Mouse (Mus musculus) MEL (cell line): ENCODE data around the gene Sec24d. TPM values are rescaled to one million over a fixed set of nuclear protein-coding genes. Genes with fewer than 3 reads are reported as not detected.

Source experiments
- DNase-seq: peaks from one replicate; pipeline ENCODE4 v3.0.0; 2011; ENCODE audit warnings: low read depth, low spot score
- H3K27ac ChIP-seq: 2 replicates; pipeline ENCODE4 v1.5.1; 2012; ENCODE audit warnings: low read depth, mild to moderate bottlenecking, control low read depth, low read length, moderate library complexity; ENCODE audit not compliant: control insufficient read depth
- H3K27me3 ChIP-seq, 2 experiments: fragments of 150-350 bp in 1 of 2; sonication (generic) in 1 of 2; 2 replicates each; pipeline ENCODE4 v1.6.1; 2012; ENCODE audit warnings: low read length in 2 of 2, mild to moderate bottlenecking in 2 of 2, improper control_type of control experiment in 1 of 2, moderate library complexity in 1 of 2; ENCODE audit not compliant: insufficient read depth in 2 of 2, control insufficient read depth in 1 of 2
- H3K36me3 ChIP-seq, 2 experiments: 2 replicates each; pipeline ENCODE4 v1.6.1; 2012 to 2014; ENCODE audit warnings: low read length in 2 of 2, improper control_type of control experiment in 1 of 2, inconsistent platforms in 1 of 2, mild to moderate bottlenecking in 1 of 2; ENCODE audit not compliant: insufficient read depth in 2 of 2, control insufficient read depth in 1 of 2
- H3K4me1 ChIP-seq, 2 experiments: fragments of 150-350 bp in 1 of 2; sonication (generic) in 1 of 2; 2 replicates each; pipeline ENCODE4 v1.6.1; 2012; ENCODE audit warnings: low read length in 2 of 2, improper control_type of control experiment in 1 of 2, mild to moderate bottlenecking in 1 of 2; ENCODE audit not compliant: insufficient read depth in 2 of 2, control insufficient read depth in 1 of 2
- H3K4me3 ChIP-seq, 2 experiments: fragments of 150-350 bp in 1 of 2; sonication (generic) in 1 of 2; 2 replicates each; pipeline ENCODE4 v1.5.1; 2012; ENCODE audit warnings: low read depth in 2 of 2, low read length in 2 of 2, mild to moderate bottlenecking in 2 of 2, moderate library complexity in 2 of 2, control low read depth in 1 of 2, improper control_type of control experiment in 1 of 2; ENCODE audit not compliant: control insufficient read depth in 1 of 2, insufficient read depth in 1 of 2
- H3K79me2 ChIP-seq: 2 replicates; pipeline ENCODE4 v1.6.1; 2012; ENCODE audit warnings: mild to moderate bottlenecking, low read length, moderate library complexity; ENCODE audit not compliant: control insufficient read depth, poor library complexity, insufficient read depth
- H3K9ac ChIP-seq: 2 replicates; pipeline ENCODE4 v1.6.1; 2012; ENCODE audit warnings: low read depth, mild to moderate bottlenecking, control low read depth, low read length, moderate library complexity; ENCODE audit not compliant: control insufficient read depth, poor library complexity, severe bottlenecking
- H3K9me3 ChIP-seq: fragments of 150-350 bp; sonication (generic); replicated peaks from 2 replicates; pipeline ENCODE4 v1.6.1; 2012; ENCODE audit warnings: mild to moderate bottlenecking, low read length, improper control_type of control experiment, moderate library complexity; ENCODE audit not compliant: insufficient read depth
- BHLHE40 ChIP-seq: IDR thresholded peaks from 2 replicates; pipeline ENCODE4 v1.6.1; 2012; ENCODE audit warnings: low read depth, mild to moderate bottlenecking, inconsistent platforms, low read length, improper control_type of control experiment, borderline replicate concordance
- CHD1 ChIP-seq: IDR thresholded peaks from 2 replicates; pipeline ENCODE4 v1.6.1; 2012; ENCODE audit warnings: low read depth, mild to moderate bottlenecking, inconsistent platforms, low read length, improper control_type of control experiment
- CHD2 ChIP-seq: IDR thresholded peaks from 2 replicates; pipeline ENCODE4 v1.6.1; 2011; ENCODE audit warnings: low read length, improper control_type of control experiment
- CTCF ChIP-seq, 3 experiments: IDR thresholded peaks in 2 of 3; conservative IDR thresholded peaks in 1 of 3; 2 replicates each; pipeline ENCODE4 v1.5.1; 2011 to 2012; ENCODE audit warnings: low read length in 3 of 3, low read depth in 2 of 3, mild to moderate bottlenecking in 2 of 3, improper control_type of control experiment in 1 of 3, inconsistent platforms in 1 of 3, mixed read lengths in 1 of 3, moderate library complexity in 1 of 3; ENCODE audit not compliant: control insufficient read depth in 1 of 3, insufficient read depth in 1 of 3, poor library complexity in 1 of 3, severe bottlenecking in 1 of 3
- E2F4 ChIP-seq: IDR thresholded peaks from 2 replicates; pipeline ENCODE4 v1.6.1; 2011; ENCODE audit warnings: low read depth, low read length, improper control_type of control experiment, borderline replicate concordance
- ELF1 ChIP-seq: IDR thresholded peaks from 2 replicates; pipeline ENCODE4 v1.6.1; 2014; ENCODE audit warnings: low read depth, mild to moderate bottlenecking, inconsistent platforms, low read length, improper control_type of control experiment, moderate library complexity
- EP300 ChIP-seq, 2 experiments: IDR thresholded peaks; 2 replicates each; pipeline ENCODE4 v1.6.1; 2011; ENCODE audit warnings: improper control_type of control experiment in 2 of 2, low read length in 2 of 2, low read depth in 1 of 2, mild to moderate bottlenecking in 1 of 2
- ETS1 ChIP-seq: IDR thresholded peaks from 2 replicates; pipeline ENCODE4 v1.6.1; 2012; ENCODE audit warnings: low read depth, mild to moderate bottlenecking, inconsistent platforms, low read length, improper control_type of control experiment, moderate library complexity
- GABPA ChIP-seq: IDR thresholded peaks from 2 replicates; pipeline ENCODE4 v1.6.1; 2012; ENCODE audit warnings: low read depth, mild to moderate bottlenecking, inconsistent platforms, low read length, improper control_type of control experiment, moderate library complexity
- GATA1 ChIP-seq: IDR thresholded peaks from 2 replicates; pipeline ENCODE4 v1.6.1; 2011; ENCODE audit warnings: low read depth, low read length, improper control_type of control experiment
- HCFC1 ChIP-seq: IDR thresholded peaks from 2 replicates; pipeline ENCODE4 v1.6.1; 2012; ENCODE audit warnings: low read depth, mild to moderate bottlenecking, inconsistent platforms, low read length, improper control_type of control experiment, moderate library complexity
- JUND ChIP-seq: IDR thresholded peaks from 2 replicates; pipeline ENCODE4 v1.6.1; 2011; ENCODE audit warnings: low read depth, mild to moderate bottlenecking, improper control_type of control experiment, low read length
- KAT2A ChIP-seq: conservative IDR thresholded peaks from 2 replicates; pipeline ENCODE4 v1.6.1; 2012; ENCODE audit warnings: low read depth, low read length, improper control_type of control experiment, inconsistent platforms
- MAFK ChIP-seq: IDR thresholded peaks from 2 replicates; pipeline ENCODE4 v1.6.1; 2011; ENCODE audit warnings: low read depth, mild to moderate bottlenecking, low read length, improper control_type of control experiment, borderline replicate concordance
- MAX ChIP-seq: IDR thresholded peaks from 2 replicates; pipeline ENCODE4 v1.6.1; 2011; ENCODE audit warnings: low read length, improper control_type of control experiment
- MAZ ChIP-seq: IDR thresholded peaks from 2 replicates; pipeline ENCODE4 v1.6.1; 2012; ENCODE audit warnings: low read depth, mild to moderate bottlenecking, inconsistent platforms, low read length, improper control_type of control experiment
- MEF2A ChIP-seq: IDR thresholded peaks from 2 replicates; pipeline ENCODE4 v1.6.1; 2014; ENCODE audit warnings: low read depth, mild to moderate bottlenecking, inconsistent platforms, low read length, improper control_type of control experiment; ENCODE audit not compliant: poor library complexity, insufficient replicate concordance, severe bottlenecking; ENCODE audit errors: extremely low read depth
- MXI1 ChIP-seq: IDR thresholded peaks from 2 replicates; pipeline ENCODE4 v1.6.1; 2011; ENCODE audit warnings: mild to moderate bottlenecking, low read depth, low read length, improper control_type of control experiment
- MYB ChIP-seq: IDR thresholded peaks from 2 replicates; pipeline ENCODE4 v1.6.1; 2011; ENCODE audit warnings: mild to moderate bottlenecking, low read depth, low read length, improper control_type of control experiment
- MYC ChIP-seq: IDR thresholded peaks from 2 replicates; pipeline ENCODE4 v1.6.1; 2011; ENCODE audit warnings: low read depth, mild to moderate bottlenecking, low read length, improper control_type of control experiment, moderate library complexity
- NELFE ChIP-seq: IDR thresholded peaks from 2 replicates; pipeline ENCODE4 v1.6.1; 2011; ENCODE audit warnings: low read depth, low read length, improper control_type of control experiment
- NRF1 ChIP-seq: IDR thresholded peaks from 2 replicates; pipeline ENCODE4 v1.6.1; 2014; ENCODE audit warnings: low read depth, mild to moderate bottlenecking, inconsistent platforms, low read length, improper control_type of control experiment, moderate library complexity; ENCODE audit not compliant: poor library complexity, insufficient read depth, severe bottlenecking
- POLR2A ChIP-seq, 2 experiments: IDR thresholded peaks; 2 replicates each; pipeline ENCODE4 v1.6.1; 2011 to 2012; ENCODE audit warnings: low read length in 2 of 2, mild to moderate bottlenecking in 2 of 2, control low read depth in 1 of 2, improper control_type of control experiment in 1 of 2, low read depth in 1 of 2, moderate library complexity in 1 of 2; ENCODE audit not compliant: control insufficient read depth in 1 of 2, insufficient read depth in 1 of 2, poor library complexity in 1 of 2
- POLR2AphosphoS2 ChIP-seq: IDR thresholded peaks from 2 replicates; pipeline ENCODE4 v1.6.1; 2011; ENCODE audit warnings: low read length, improper control_type of control experiment
- POLR2AphosphoS5 ChIP-seq: IDR thresholded peaks from 2 replicates; pipeline ENCODE4 v1.6.1; 2012; ENCODE audit warnings: low read depth, borderline replicate concordance, mild to moderate bottlenecking, inconsistent platforms, low read length, moderate library complexity, mixed read lengths
- RAD21 ChIP-seq: IDR thresholded peaks from 2 replicates; pipeline ENCODE4 v1.6.1; 2011; ENCODE audit warnings: mild to moderate bottlenecking, low read depth, low read length, improper control_type of control experiment
- RCOR1 ChIP-seq: IDR thresholded peaks from 2 replicates; pipeline ENCODE4 v1.6.1; 2012; ENCODE audit warnings: low read depth, mild to moderate bottlenecking, inconsistent platforms, low read length, improper control_type of control experiment
- SMC3 ChIP-seq: IDR thresholded peaks from 2 replicates; pipeline ENCODE4 v1.6.1; 2011; ENCODE audit warnings: low read depth, low read length, improper control_type of control experiment
- TAL1 ChIP-seq: IDR thresholded peaks from 2 replicates; pipeline ENCODE4 v1.6.1; 2012; ENCODE audit warnings: mild to moderate bottlenecking, inconsistent platforms, low read length, moderate library complexity, mixed read lengths
- TBP ChIP-seq: IDR thresholded peaks from 2 replicates; pipeline ENCODE4 v1.8.0; 2011; ENCODE audit warnings: low read depth, low read length, improper control_type of control experiment
- TCF12 ChIP-seq: IDR thresholded peaks from 2 replicates; pipeline ENCODE4 v1.6.1; 2014; ENCODE audit warnings: low read depth, mild to moderate bottlenecking, inconsistent platforms, low read length, improper control_type of control experiment, moderate library complexity
- UBTF ChIP-seq: IDR thresholded peaks from 2 replicates; pipeline ENCODE4 v1.6.1; 2012; ENCODE audit warnings: low read depth, mild to moderate bottlenecking, inconsistent platforms, low read length, improper control_type of control experiment, moderate library complexity, borderline replicate concordance; ENCODE audit not compliant: insufficient read depth
- USF1 ChIP-seq: IDR thresholded peaks from 2 replicates; pipeline ENCODE4 v1.6.1; 2014; ENCODE audit warnings: low read depth, mild to moderate bottlenecking, inconsistent platforms, low read length, improper control_type of control experiment, moderate library complexity
- USF2 ChIP-seq, 2 experiments: IDR thresholded peaks; 2 replicates each; pipeline ENCODE4 v1.6.1; 2011 to 2012; ENCODE audit warnings: improper control_type of control experiment in 2 of 2, low read length in 2 of 2, borderline replicate concordance in 1 of 2, inconsistent platforms in 1 of 2, low read depth in 1 of 2, mild to moderate bottlenecking in 1 of 2; ENCODE audit not compliant: insufficient read depth in 1 of 2
- ZC3H11A ChIP-seq: IDR thresholded peaks from 2 replicates; pipeline ENCODE4 v1.6.1; 2012; ENCODE audit warnings: low read depth, mild to moderate bottlenecking, inconsistent platforms, low read length, improper control_type of control experiment
- ZKSCAN1 ChIP-seq: IDR thresholded peaks from 2 replicates; pipeline ENCODE4 v1.6.1; 2012; ENCODE audit warnings: low read depth, mild to moderate bottlenecking, inconsistent platforms, low read length, improper control_type of control experiment, moderate library complexity
- ZMIZ1 ChIP-seq: IDR thresholded peaks from 2 replicates; pipeline ENCODE4 v1.6.1; 2012; ENCODE audit warnings: low read depth, mild to moderate bottlenecking, inconsistent platforms, low read length, improper control_type of control experiment, moderate library complexity
- ZNF384 ChIP-seq: IDR thresholded peaks from 2 replicates; pipeline ENCODE4 v1.6.1; 2012; ENCODE audit warnings: low read depth, mild to moderate bottlenecking, inconsistent platforms, low read length, improper control_type of control experiment
- polyA plus RNA-seq, 2 experiments: library from polyadenylated mRNA; stranded (reverse) in 1 of 2; unstranded in 1 of 2; fragments of >175 nt in 1 of 2; fragments of >200 nt in 1 of 2; gene quantifications; 2 replicates each; pipeline versions ENCODE4 v1.2.1 to v1.2.4; 2012; ENCODE audit warnings: low replicate concordance in 2 of 2, low read depth in 1 of 2; ENCODE audit not compliant: insufficient read length in 2 of 2, insufficient read depth in 1 of 2, missing spikeins in 1 of 2
- total RNA-seq: library from RNA; depleted of rRNA; stranded (reverse); fragments of 300-350 nt; gene quantifications from 2 replicates; pipeline ENCODE4 v1.2.3, GENCODE M21; 2012

The Sec24d gene
- total and polyA plus RNA-seq, 3 experiments: 10.3 to 23.9 TPM; not detected in 1

DNA sequence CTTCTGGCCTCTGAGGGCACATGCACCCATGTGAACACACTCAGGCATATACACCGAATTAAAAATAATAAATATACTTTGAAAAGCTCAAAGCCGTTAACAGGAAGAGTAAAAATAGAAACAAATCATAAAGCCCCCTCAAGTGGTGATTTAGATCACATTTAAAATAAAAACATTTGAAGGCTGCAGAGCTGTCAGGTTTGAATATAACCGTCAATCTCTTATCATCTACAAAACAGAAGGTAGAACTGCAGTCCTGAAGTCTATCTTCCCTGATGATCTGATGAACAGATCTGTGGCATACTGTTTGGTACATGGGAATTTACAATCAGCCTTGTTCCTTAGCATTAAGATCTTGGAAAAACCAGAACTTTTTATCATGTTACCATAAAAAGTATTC lies 109.3 kb downstream of the Sec24d start:
- no peak overlapping the region for H3K9ac ChIP-seq
- H3K79me2 ChIP-seq: no peaks in the 10 kb centered on the region; the same call in 1 of the 2 replicates
- no peak for DNase-seq
- H3K36me3 ChIP-seq: peaks cover 14 to 27% of the 10 kb centered on the region in 2 experiments
- no peak overlapping the region for H3K4me3 ChIP-seq
- H3K27me3 ChIP-seq: no peaks in the 10 kb centered on the region
- peak overlapping the region; percentile 68 for H3K27ac ChIP-seq
- H3K9me3 ChIP-seq: no peaks in the 10 kb centered on the region
- H3K4me1 ChIP-seq: peaks cover 8 to 13% of the 10 kb centered on the region in 2 experiments
- TF ChIP-seq CHD2: no peak
- TF ChIP-seq NELFE: no peak
- TF ChIP-seq ELF1: no peak
- peak; percentile 45 for TF ChIP-seq TAL1
- TF ChIP-seq POLR2AphosphoS2: no peak
- 0 out of 2 replicates have a peak, but pooled peaks have one; percentile 15 for TF ChIP-seq ZNF384
- TF ChIP-seq POLR2AphosphoS5: no peak
- TF ChIP-seq MAFK: no peak
- no peak for TF ChIP-seq E2F4
- no peak for TF ChIP-seq UBTF
- TF ChIP-seq GATA1: peak; percentile 76
- TF ChIP-seq MEF2A: peak; percentile 90; the same call in 1 of the 2 replicates
- peak; percentile 77 for TF ChIP-seq ETS1
- no peak for TF ChIP-seq MAX
- TF ChIP-seq ZC3H11A: no peak
- no peak for TF ChIP-seq SMC3
- no peak for TF ChIP-seq TBP
- peak; percentile 80 to 87 for TF ChIP-seq EP300 (IDR thresholded peaks at IDR 0.05; ENCODE audit: low read depth in 1 of 2, low read length in 2 of 2)
- TF ChIP-seq MYC: no peak
- no peak for TF ChIP-seq MAZ
- no peak for TF ChIP-seq BHLHE40
- 0 out of 2 replicates have a peak, but pooled peaks have one; percentile 16 for TF ChIP-seq KAT2A
- TF ChIP-seq GABPA: no peak
- no peak for TF ChIP-seq POLR2A (IDR thresholded peaks at IDR 0.05; ENCODE audit: control insufficient read depth in 1 of 2, insufficient read depth in 1 of 2, low read depth in 1 of 2, low read length in 2 of 2, poor library complexity in 1 of 2)
- TF ChIP-seq RAD21: no peak
- no peak for TF ChIP-seq ZMIZ1
- TF ChIP-seq JUND: no peak
- TF ChIP-seq NRF1: no peak
- TF ChIP-seq MYB: peak; percentile 72
- TF ChIP-seq RCOR1: peak; percentile 89
- no peak for TF ChIP-seq MXI1
- TF ChIP-seq TCF12: peak; percentile 83
- peak in 1 of 3 experiments; percentile 23; a peak in 1 of 6 replicates for TF ChIP-seq CTCF (IDR thresholded peaks at IDR 0.05 in 2 of 3, conservative IDR thresholded peaks at IDR 0.05 in 1 of 3; ENCODE audit: control insufficient read depth in 1 of 3, insufficient read depth in 1 of 3, low read depth in 2 of 3, low read length in 3 of 3, poor library complexity in 1 of 3, severe bottlenecking in 1 of 3)
- TF ChIP-seq ZKSCAN1: no peak
- TF ChIP-seq USF2 (IDR thresholded peaks at IDR 0.05; ENCODE audit: borderline replicate concordance in 1 of 2, insufficient read depth in 1 of 2, low read depth in 1 of 2, low read length in 2 of 2): no peak
- no peak for TF ChIP-seq CHD1
- TF ChIP-seq HCFC1: no peak
- TF ChIP-seq USF1: no peak
